Mouse (Mus musculus): ENCODE data around the gene Pcp2. TPM values are rescaled to one million over a fixed set of nuclear protein-coding genes. Genes with fewer than 3 reads are reported as not detected.
A peak's percentile ranks its signal among the peaks of the same experiment; 100 is the strongest.
"Not testable (repeated sequence)": the region's sequence is repeated elsewhere in the genome, so short reads cannot be mapped to it uniquely, and the experiment has no call there.

The Pcp2 gene
- polyA plus RNA-seq, 1 experiment from 2014 or later, result 0.51 TPM

- Histone ChIP-seq H3K27ac (ENCODE audit: low read length) (no peak overlapping the region), H3K4me2 (replicated peaks; ENCODE audit: low read depth, low read length) (no peak overlapping the region), H3K4me1 (ENCODE audit: insufficient read depth, low read length) (0 out of 2 replicates have a peak, but pooled peaks cover 4% of the 10 kb centered on the region), H3K9ac (replicated peaks; ENCODE audit: low read length) (no peak overlapping the region), H3K9me3 (ENCODE audit: low read length) (no peaks in the 10 kb centered on the region), H3K4me3 (ENCODE audit: low read length) (no peak overlapping the region), H3K36me3 (ENCODE audit: insufficient read depth, low read length) (peaks cover 47% of the 10 kb centered on the region), H3K27me3 (ENCODE audit: insufficient read depth, low read length) (no peaks in the 10 kb centered on the region)
- WGBS, result 77% methylated on average over 6 of the region's 6 CpGs
- ATAC-seq (ENCODE audit: low FRiP score, low TSS enrichment), result no peak
Observed at GRCm38 (mm10) chr8:3600401-3600800, 24.9 kb downstream of the Pcp2 start.

- H3K9ac ChIP-seq (replicated peaks; ENCODE audit: low read length), result no peak overlapping the region
- H3K36me3 ChIP-seq (ENCODE audit: insufficient read depth, low read length), result peaks cover 40% of the 10 kb centered on the region
- 60% methylated on average over 1 of the region's 1 CpGs for WGBS
- H3K4me1 ChIP-seq (ENCODE audit: insufficient read depth, low read length), result 0 out of 2 replicates have a peak, but pooled peaks cover 4% of the 10 kb centered on the region
- H3K4me2 ChIP-seq (replicated peaks; ENCODE audit: low read depth, low read length), result no peak overlapping the region
- H3K9me3 ChIP-seq (ENCODE audit: low read length), result no peaks in the 10 kb centered on the region
- no peak overlapping the region for H3K4me3 ChIP-seq (ENCODE audit: low read length)
- no peaks in the 10 kb centered on the region for H3K27me3 ChIP-seq (ENCODE audit: insufficient read depth, low read length)
- no peak overlapping the region for H3K27ac ChIP-seq (ENCODE audit: low read length)
- no peak for ATAC-seq (ENCODE audit: low FRiP score, low TSS enrichment)
Observed at GRCm38 (mm10) chr8:3599219-3599618, 26.1 kb downstream of the Pcp2 start.

- H3K27me3 ChIP-seq (ENCODE audit: insufficient read depth, low read length), result no peaks in the 10 kb centered on the region
- no peak for ATAC-seq (ENCODE audit: low FRiP score, low TSS enrichment)
- no peaks in the 10 kb centered on the region for H3K9me3 ChIP-seq (ENCODE audit: low read length)
- H3K4me2 ChIP-seq (replicated peaks; ENCODE audit: low read depth, low read length), result no peak overlapping the region
- 78% methylated on average over 3 of the region's 3 CpGs for WGBS
- H3K4me1 ChIP-seq (ENCODE audit: insufficient read depth, low read length), result 0 out of 2 replicates have a peak, but pooled peaks cover 4% of the 10 kb centered on the region
- H3K4me3 ChIP-seq (ENCODE audit: low read length), result no peak overlapping the region
- no peak overlapping the region for H3K27ac ChIP-seq (ENCODE audit: low read length)
- H3K36me3 ChIP-seq (ENCODE audit: insufficient read depth, low read length), result peaks cover 29% of the 10 kb centered on the region
- no peak overlapping the region for H3K9ac ChIP-seq (replicated peaks; ENCODE audit: low read length)
Observed at GRCm38 (mm10) chr8:3598054-3598453, 27.3 kb downstream of the Pcp2 start.

- H3K9ac ChIP-seq (replicated peaks; ENCODE audit: low read length), result no peak overlapping the region
- H3K4me1 ChIP-seq (ENCODE audit: insufficient read depth, low read length), result 0 out of 2 replicates have a peak, but pooled peaks cover 4% of the 10 kb centered on the region
- peaks cover 9% of the 10 kb centered on the region; the same call in 1 of the 2 replicates for H3K36me3 ChIP-seq (ENCODE audit: insufficient read depth, low read length)
- no peak overlapping the region for H3K27ac ChIP-seq (ENCODE audit: low read length)
- ATAC-seq (ENCODE audit: low FRiP score, low TSS enrichment), result no peak
- no peaks in the 10 kb centered on the region for H3K9me3 ChIP-seq (ENCODE audit: low read length)
- WGBS, result 79% methylated on average over 2 of the region's 2 CpGs
- H3K4me3 ChIP-seq (ENCODE audit: low read length), result no peak overlapping the region
- no peaks in the 10 kb centered on the region for H3K27me3 ChIP-seq (ENCODE audit: insufficient read depth, low read length)
- no peak overlapping the region for H3K4me2 ChIP-seq (replicated peaks; ENCODE audit: low read depth, low read length)
Observed at GRCm38 (mm10) chr8:3594466-3594865, 30.9 kb downstream of the Pcp2 start.

- whole genome bisulfite sequencing, result 72% methylated on average over 3 of the region's 3 CpGs
- ATAC-seq (ENCODE audit: low FRiP score, low TSS enrichment), result no peak
- Histone ChIP-seq H3K9me3 (ENCODE audit: low read length) (no peaks in the 10 kb centered on the region), H3K4me2 (replicated peaks; ENCODE audit: low read depth, low read length) (no peak overlapping the region), H3K4me1 (ENCODE audit: insufficient read depth, low read length) (0 out of 2 replicates have a peak, but pooled peaks cover 4% of the 10 kb centered on the region), H3K27me3 (ENCODE audit: insufficient read depth, low read length) (no peaks in the 10 kb centered on the region), H3K9ac (replicated peaks; ENCODE audit: low read length) (no peak overlapping the region), H3K36me3 (ENCODE audit: insufficient read depth, low read length) (peaks cover 6% of the 10 kb centered on the region; the same call in 1 of the 2 replicates), H3K27ac (ENCODE audit: low read length) (no peak overlapping the region), H3K4me3 (ENCODE audit: low read length) (no peak overlapping the region)
Observed at GRCm38 (mm10) chr8:3593470-3593869, 31.9 kb downstream of the Pcp2 start.

GRCm38 (mm10) chr8:3588258-3588633, 37.1 kb downstream of the Pcp2 start:
- peak overlapping the region; percentile 84 for H3K9ac ChIP-seq (replicated peaks; ENCODE audit: low read length)
- peak overlapping the region; percentile 83 for H3K4me3 ChIP-seq (ENCODE audit: low read length)
- H3K27ac ChIP-seq (ENCODE audit: low read length), result peak overlapping the region; percentile 83
- H3K27me3 ChIP-seq (ENCODE audit: insufficient read depth, low read length), result peaks cover 9% of the 10 kb centered on the region
- no peaks in the 10 kb centered on the region for H3K36me3 ChIP-seq (ENCODE audit: insufficient read depth, low read length)
- WGBS, result 8% methylated on average over 11 of the region's 11 CpGs
- no peaks in the 10 kb centered on the region for H3K4me1 ChIP-seq (ENCODE audit: insufficient read depth, low read length)
- H3K4me2 ChIP-seq (replicated peaks; ENCODE audit: low read depth, low read length), result peak overlapping the region; percentile 86
- no peaks in the 10 kb centered on the region for H3K9me3 ChIP-seq (ENCODE audit: low read length)
- peak; percentile 64 for ATAC-seq (ENCODE audit: low FRiP score, low TSS enrichment)

- peak overlapping the region; percentile 86 for H3K4me2 ChIP-seq (replicated peaks; ENCODE audit: low read depth, low read length)
- no peaks in the 10 kb centered on the region for H3K4me1 ChIP-seq (ENCODE audit: insufficient read depth, low read length)
- no peaks in the 10 kb centered on the region for H3K9me3 ChIP-seq (ENCODE audit: low read length)
- ATAC-seq (ENCODE audit: low FRiP score, low TSS enrichment), result peak; percentile 82
- peak overlapping the region; percentile 83 for H3K4me3 ChIP-seq (ENCODE audit: low read length)
- WGBS, result under 1% methylated on average over 74 of the region's 77 CpGs
- H3K9ac ChIP-seq (replicated peaks; ENCODE audit: low read length), result peak overlapping the region; percentile 84
- H3K36me3 ChIP-seq (ENCODE audit: insufficient read depth, low read length), result no peaks in the 10 kb centered on the region
- peak overlapping the region; percentile 83 for H3K27ac ChIP-seq (ENCODE audit: low read length)
- peaks cover 9% of the 10 kb centered on the region for H3K27me3 ChIP-seq (ENCODE audit: insufficient read depth, low read length)
Observed at GRCm38 (mm10) chr8:3587391-3588257, 37.7 kb downstream of the Pcp2 start.

- H3K9ac ChIP-seq (replicated peaks; ENCODE audit: low read length), result peak within 1 kb of the TSS; percentile 84
- no peaks in the 10 kb centered on the region for H3K9me3 ChIP-seq (ENCODE audit: low read length)
- H3K27ac ChIP-seq (ENCODE audit: low read length), result peak within 1 kb of the TSS; percentile 83
- no peaks in the 10 kb centered on the region for H3K4me1 ChIP-seq (ENCODE audit: insufficient read depth, low read length)
- no peaks in the 10 kb centered on the region for H3K36me3 ChIP-seq (ENCODE audit: insufficient read depth, low read length)
- 2% methylated on average over 7 of the region's 7 CpGs for WGBS
- peaks cover 9% of the 10 kb centered on the region for H3K27me3 ChIP-seq (ENCODE audit: insufficient read depth, low read length)
- peak within 1 kb of the TSS; percentile 83 for H3K4me3 ChIP-seq (ENCODE audit: low read length)
- H3K4me2 ChIP-seq (replicated peaks; ENCODE audit: low read depth, low read length), result peak within 1 kb of the TSS; percentile 86
- ATAC-seq (ENCODE audit: low FRiP score, low TSS enrichment), result no peak
Observed at GRCm38 (mm10) chr8:3586993-3587390, 38.4 kb downstream of the Pcp2 start, which contains the start of gene Camsap3. Gene Camsap3 (plus strand): TSS chr8:3587293.

GRCm38 (mm10) chr8:3586452-3586851, 38.9 kb downstream of the Pcp2 start:
- 97% methylated on average over 2 of the region's 2 CpGs for WGBS

GRCm38 (mm10) chr8:3581961-3582360, 43.4 kb downstream of the Pcp2 start:
- not testable (repeated sequence) for H3K4me3 ChIP-seq (ENCODE audit: low read length); H3K4me2 ChIP-seq (replicated peaks; ENCODE audit: low read depth, low read length); H3K36me3 ChIP-seq (ENCODE audit: insufficient read depth, low read length); ATAC-seq (ENCODE audit: low FRiP score, low TSS enrichment); H3K27ac ChIP-seq (ENCODE audit: low read length); H3K27me3 ChIP-seq (ENCODE audit: insufficient read depth, low read length); H3K9ac ChIP-seq (replicated peaks; ENCODE audit: low read length); H3K4me1 ChIP-seq (ENCODE audit: insufficient read depth, low read length); H3K9me3 ChIP-seq (ENCODE audit: low read length)
- WGBS, result 93% methylated on average over 1 of the region's 3 CpGs

More at GRCm38 (mm10) chr8:3586452-3586851, 38.9 kb downstream of the Pcp2 start:
- Histone ChIP-seq H3K9me3 (ENCODE audit: low read length) (no peaks in the 10 kb centered on the region), H3K27ac (ENCODE audit: low read length) (no peak overlapping the region), H3K27me3 (ENCODE audit: insufficient read depth, low read length) (peaks cover 9% of the 10 kb centered on the region), H3K4me2 (replicated peaks; ENCODE audit: low read depth, low read length) (no peak overlapping the region), H3K4me1 (ENCODE audit: insufficient read depth, low read length) (no peaks in the 10 kb centered on the region), H3K36me3 (ENCODE audit: insufficient read depth, low read length) (no peaks in the 10 kb centered on the region), H3K9ac (replicated peaks; ENCODE audit: low read length) (no peak overlapping the region), H3K4me3 (ENCODE audit: low read length) (no peak overlapping the region)
- no peak for ATAC-seq (ENCODE audit: low FRiP score, low TSS enrichment)

All from kidney, embryonic 16.5 days (tissue).